Mouse (Mus musculus): ENCODE data around the gene Gli3.

DNA sequence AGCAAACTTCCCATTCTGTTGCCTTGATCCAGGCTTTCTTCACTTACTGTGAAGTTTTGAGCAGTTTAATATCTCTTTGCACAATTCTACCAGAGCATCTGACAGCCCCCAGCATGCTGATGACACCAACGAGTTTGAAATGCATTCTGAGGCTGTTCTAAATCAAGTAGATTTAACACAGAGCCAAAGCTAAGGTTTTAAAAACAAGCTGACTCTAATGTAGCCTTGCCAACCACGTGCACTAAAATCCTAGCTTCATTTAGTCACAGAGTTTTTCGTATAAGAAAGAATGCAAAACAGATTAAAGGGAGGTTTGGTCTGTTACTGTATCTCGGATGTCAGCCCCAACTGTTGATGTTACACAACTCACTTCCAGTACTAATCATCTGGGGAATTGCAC, 279.7 kb downstream of the Gli3 start:
- TF ChIP-seq CTCF (IDR thresholded peaks at IDR 0.05; ENCODE audit: low read depth): no peak
- no peak for TF ChIP-seq EP300 (IDR thresholded peaks at IDR 0.05; ENCODE audit: low read depth)
